Mouse (Mus musculus) right cerebral cortex, postnatal 4 days (tissue): Measurements from ENCODE around the gene Ndufc2.
"Not testable (repeated sequence)": the region's sequence is repeated elsewhere in the genome, so short reads cannot be mapped to it uniquely, and the experiment has no call there.

ENCODE experiments used
- DNase-seq: peaks from one replicate; pipeline ENCODE4 v3.0.0-alpha.2; 2022

Gene Ndufc2

GRCm38 (mm10) chr7:97427778-97428420, 28.1 kb downstream of the Ndufc2 start:
- no peak for DNase-seq

GRCm38 (mm10) chr7:97429705-97430104, 29.9 kb downstream of the Ndufc2 start:
- DNase-seq: peak; percentile 59

- not testable (repeated sequence) for DNase-seq
These were observed 33.7 kb downstream of the Ndufc2 start for GRCm38 (mm10) chr7:97433517-97433916.

GRCm38 (mm10) chr7:97434517-97434916, 34.7 kb downstream of the Ndufc2 start:
- no peak for DNase-seq

- no peak for DNase-seq
These were observed 39.2 kb downstream of the Ndufc2 start for GRCm38 (mm10) chr7:97438986-97439385.

GRCm38 (mm10) chr7:97446171-97446925, 46.5 kb downstream of the Ndufc2 start:
- peak; percentile 95 for DNase-seq

GRCm38 (mm10) chr7:97447050-97447531, 47.3 kb downstream of the Ndufc2 start:
- DNase-seq: no peak

GRCm38 (mm10) chr7:97451023-97451422, 51.2 kb downstream of the Ndufc2 start, which contains the start of gene Kctd14:
Kctd14 (plus strand) TSS chr7:97451323.
- DNase-seq: not testable (repeated sequence)

GRCm38 (mm10) chr7:97452196-97452595, 52.4 kb downstream of the Ndufc2 start:
- DNase-seq: no peak

GRCm38 (mm10) chr7:97453141-97453921, 53.5 kb downstream of the Ndufc2 start:
- no peak for DNase-seq

GRCm38 (mm10) chr7:97454795-97455194, 55.0 kb downstream of the Ndufc2 start:
- DNase-seq: no peak

GRCm38 (mm10) chr7:97455577-97455976, 55.8 kb downstream of the Ndufc2 start:
- DNase-seq: no peak
